Mouse (Mus musculus) heart, adult 2 months (tissue): ENCODE data around the gene Pcp4.

Source experiments
- CTCF ChIP-seq: fragments of 200-600 bp; IDR thresholded peaks from 2 replicates; pipeline ENCODE4 v1.8.1; 2022; ENCODE audit warnings: antibody characterized with exemption, mild to moderate bottlenecking, moderate library complexity
- EP300 ChIP-seq: fragments of 200-500 bp; IDR thresholded peaks from 2 replicates; pipeline ENCODE4 v1.6.1; 2011; ENCODE audit warnings: low read depth, low read length, control low read depth; ENCODE audit not compliant: insufficient read depth
- POLR2A ChIP-seq: fragments of 200-500 bp; IDR thresholded peaks from 2 replicates; pipeline ENCODE4 v1.6.1; 2011; ENCODE audit warnings: mild to moderate bottlenecking, low read depth, low read length, control low read depth; ENCODE audit not compliant: insufficient read depth

GRCm38 (mm10) chr16:96457612-96458011 is 9.8 kb upstream of the Pcp4 start:
- no peak for TF ChIP-seq EP300
- TF ChIP-seq POLR2A = no peak
- no peak for TF ChIP-seq CTCF
